Mouse (Mus musculus) G1E (cell line): Measurements from ENCODE around the gene Fcmr.

Experiments used
- CTCF ChIP-seq: IDR thresholded peaks from 2 replicates; pipeline ENCODE4 v1.5.1; 2012; ENCODE audit warnings: low read depth, low read length, inconsistent platforms, mixed read lengths
- GATA1 ChIP-seq: IDR thresholded peaks from 2 replicates; pipeline ENCODE4 v1.6.1; 2012; ENCODE audit warnings: borderline replicate concordance, low read length, inconsistent platforms, mixed read lengths
- POLR2AphosphoS5 ChIP-seq: IDR thresholded peaks from 2 replicates; pipeline ENCODE4 v1.6.1; 2012; ENCODE audit warnings: low read depth, low read length, inconsistent platforms; ENCODE audit not compliant: insufficient replicate concordance
- TAL1 ChIP-seq: conservative IDR thresholded peaks from 2 replicates; pipeline ENCODE4 v1.6.1; 2012; ENCODE audit warnings: low read depth, low read length, inconsistent platforms, mixed read lengths

DNA sequence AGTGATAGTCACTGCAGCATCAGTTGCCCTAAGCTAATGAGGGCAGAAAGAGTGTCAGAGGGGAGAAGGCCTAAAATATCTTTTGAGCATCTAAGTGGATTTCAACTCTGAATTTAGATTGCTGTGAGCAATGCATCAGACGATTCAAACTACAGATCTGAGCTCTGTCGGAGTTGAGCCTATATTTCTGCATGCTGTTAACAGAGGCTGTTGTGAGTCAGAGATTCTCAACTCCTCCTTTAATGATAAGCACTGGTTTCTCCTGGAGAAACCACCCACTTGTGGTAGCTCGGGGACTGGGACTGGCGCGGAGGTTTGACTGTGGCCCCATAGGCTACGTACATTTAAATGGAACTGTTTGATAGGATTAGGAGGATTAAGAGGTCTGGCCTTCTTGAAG lies 29.0 kb downstream of the Fcmr start:
- TF ChIP-seq CTCF (no peak), GATA1 (no peak), TAL1 (no peak), POLR2AphosphoS5 (no peak)
